Mouse (Mus musculus) heart, postnatal 36 days (tissue): ENCODE measurements around the gene Nabp1. TPM values are rescaled to one million over a fixed set of nuclear protein-coding genes. Genes with fewer than 3 reads are reported as not detected.

Source experiments
- DNase-seq, 2 experiments: peaks; one replicate each; pipeline ENCODE4 v3.0.0; 2021 to 2022
- intact Hi-C: fragments of 180-260 bp; cut with DNase I; formaldehyde crosslinking; loops from one replicate; pipeline ENCODE4 v1.15.1; 2025
- total RNA-seq, 2 experiments: library from RNA; stranded (reverse); gene quantifications; 2 replicates each; pipeline ENCODE4 v1.2.3; 2021

Nabp1 gene
- total RNA-seq: 10 to 100 TPM; 42.7 to 50.3 TPM

GRCm38 (mm10) chr1:51478262-51479026, at the start of gene Nabp1:
TSS of gene Nabp1 (minus strand) at chr1:51478425.
- intact Hi-C loops: loop anchor here (2.0 to 10.0 kb wide), 3 partner anchors 36 to 756 kb away; partner anchors contain the start of gene Gls
- peak; percentile 100 for DNase-seq

DNA sequence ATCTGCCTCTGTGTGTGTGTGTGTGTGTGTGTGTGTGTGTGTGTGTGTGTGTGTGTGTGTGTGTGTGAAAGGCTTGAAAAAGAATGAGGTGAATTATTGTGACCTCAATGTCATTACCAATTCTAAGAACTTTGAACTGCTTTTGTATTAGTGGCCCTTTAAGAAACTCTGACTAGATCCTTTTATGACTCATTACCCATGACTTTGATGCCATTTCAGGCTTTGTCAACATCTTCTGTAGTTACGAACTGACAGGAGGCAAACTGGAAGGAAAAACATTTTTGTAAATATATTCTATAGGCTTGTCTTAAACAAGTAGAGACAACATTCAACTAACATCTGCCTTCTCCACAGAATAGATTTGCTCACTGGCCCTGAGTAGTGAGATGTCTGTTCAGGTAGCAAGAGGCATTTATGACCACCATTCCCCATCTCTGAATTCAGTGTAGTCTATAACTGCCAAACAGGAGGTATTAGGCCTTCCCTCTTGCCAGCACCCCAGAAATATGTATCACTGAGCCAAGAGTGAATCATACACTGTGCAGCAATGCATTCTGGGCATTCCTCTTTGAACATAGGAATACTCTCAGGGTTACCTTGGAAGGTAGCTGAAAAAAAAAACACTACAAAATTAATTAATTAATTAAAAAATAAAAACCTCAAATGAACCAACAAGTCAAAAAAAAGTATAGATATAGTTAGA, 47.5 kb upstream of the Nabp1 start:
- intact Hi-C loops: no loop called here
- DNase-seq: no peak

DNA sequence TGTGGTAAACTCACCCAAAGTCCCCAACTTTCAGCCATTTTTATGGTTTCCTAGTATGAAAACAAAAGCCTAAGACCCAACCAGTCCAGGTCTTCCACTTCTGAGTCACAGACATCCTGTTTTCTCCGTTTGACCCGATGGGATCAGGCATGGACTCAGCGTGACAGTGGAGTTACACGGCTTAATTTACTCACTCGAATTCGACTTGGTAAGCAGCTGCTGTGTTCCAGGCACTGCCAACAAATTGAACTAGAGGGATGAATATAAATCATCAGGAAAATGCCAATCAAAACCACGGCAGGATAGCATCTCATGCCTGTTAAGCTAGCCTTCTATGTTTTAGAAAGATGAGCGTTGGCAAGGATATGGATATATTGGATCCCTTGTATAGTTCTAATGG, 43.4 kb upstream of the Nabp1 start:
- intact Hi-C loops: no loop called here
- no peak for DNase-seq

DNA sequence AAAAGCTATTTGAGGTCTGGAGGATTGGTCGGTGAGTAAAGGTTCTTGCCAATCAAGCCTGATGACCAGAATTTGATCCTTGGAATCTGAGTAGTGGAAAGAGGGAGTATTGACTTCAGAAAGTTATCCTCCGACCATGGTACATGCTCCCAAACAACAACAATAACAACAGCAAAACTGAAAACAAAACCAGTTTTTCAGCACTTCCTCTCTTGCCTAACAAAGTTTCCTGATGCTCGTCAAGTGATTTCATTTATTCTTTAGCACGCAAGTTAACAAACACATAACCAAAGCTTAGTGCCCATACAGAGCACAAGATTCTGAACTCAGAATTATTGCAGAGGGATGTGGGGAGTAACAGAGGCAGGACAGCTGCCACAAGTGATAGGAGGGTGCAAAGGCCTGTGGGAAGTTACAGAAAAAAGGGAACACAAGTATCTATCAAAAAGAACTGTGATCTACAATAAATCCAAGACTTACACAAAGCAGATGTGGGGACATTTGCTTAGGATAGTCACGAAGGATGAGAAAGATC, 42.1 kb upstream of the Nabp1 start:
- no peak for DNase-seq
- intact Hi-C loops: no loop called here

DNA sequence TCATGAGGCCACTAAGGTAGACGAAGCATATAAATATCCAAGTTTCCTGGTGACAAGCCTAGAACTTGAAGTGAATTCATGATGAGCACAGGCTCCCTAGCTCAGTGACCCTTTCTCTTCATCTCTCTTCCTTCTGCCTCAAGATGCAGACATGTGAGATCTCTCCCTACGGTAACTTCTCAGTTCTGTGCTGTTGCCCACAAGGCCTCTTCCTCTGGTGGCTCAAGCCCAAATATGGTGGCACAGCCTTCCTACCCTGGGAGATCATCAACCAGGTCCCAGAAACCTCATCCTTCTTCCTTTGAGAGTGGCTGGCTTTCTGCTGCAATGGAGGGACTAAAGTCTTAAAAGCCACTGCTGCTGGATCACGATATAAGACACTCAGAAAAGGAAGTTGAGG, 40.9 kb upstream of the Nabp1 start:
- intact Hi-C loops: no loop called here
- DNase-seq: no peak

- DNase-seq: no peak
- intact Hi-C loops: loop anchor here (2.0 kb wide), 1 partner anchor 37 kb away; the partner anchor contains the start of gene Nabp1
Observed at GRCm38 (mm10) chr1:51515625-51516024, 37.4 kb upstream of the Nabp1 start.

- intact Hi-C loops: loop anchor here (2.0 kb wide), 1 partner anchor 36 kb away; the partner anchor contains the start of gene Nabp1
- peak in 1 of 2 experiments; percentile 18 for DNase-seq
Observed at GRCm38 (mm10) chr1:51515041-51515440, 36.8 kb upstream of the Nabp1 start.

GRCm38 (mm10) chr1:51514379-51514778, 36.2 kb upstream of the Nabp1 start:
- intact Hi-C loops: loop anchor here (2.0 kb wide), 1 partner anchor 36 kb away; the partner anchor contains the start of gene Nabp1

GRCm38 (mm10) chr1:51513059-51513713, 35.0 kb upstream of the Nabp1 start:
- DNase-seq: no peak
- intact Hi-C loops: no loop called here

More at GRCm38 (mm10) chr1:51514379-51514778, 36.2 kb upstream of the Nabp1 start:
- no peak for DNase-seq

GRCm38 (mm10) chr1:51512326-51512725, 34.1 kb upstream of the Nabp1 start:
- no peak for DNase-seq
- intact Hi-C loops: no loop called here

DNA sequence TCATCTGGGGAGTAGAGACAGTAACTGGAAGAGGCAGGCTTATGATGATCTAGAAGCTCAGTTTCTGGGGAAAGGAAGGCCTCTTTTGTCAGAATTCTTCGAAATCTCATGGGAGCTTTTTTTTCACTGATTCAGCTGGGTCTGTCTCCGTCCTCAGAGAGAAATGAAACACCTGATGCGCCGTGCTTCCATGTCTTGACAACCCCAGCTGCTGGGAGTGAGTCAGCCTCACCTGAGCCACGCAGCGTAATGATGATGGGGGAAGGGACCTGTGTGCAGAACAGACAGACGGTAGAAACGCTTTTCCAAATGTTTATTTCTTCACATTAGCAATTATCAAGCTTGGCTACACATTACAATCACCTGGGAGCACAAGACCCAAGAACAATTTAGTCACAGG, 31.6 kb upstream of the Nabp1 start:
- no peak for DNase-seq
- intact Hi-C loops: no loop called here

- intact Hi-C loops: no loop called here
- no peak for DNase-seq
Observed at GRCm38 (mm10) chr1:51509083-51509482, 30.9 kb upstream of the Nabp1 start.

DNA sequence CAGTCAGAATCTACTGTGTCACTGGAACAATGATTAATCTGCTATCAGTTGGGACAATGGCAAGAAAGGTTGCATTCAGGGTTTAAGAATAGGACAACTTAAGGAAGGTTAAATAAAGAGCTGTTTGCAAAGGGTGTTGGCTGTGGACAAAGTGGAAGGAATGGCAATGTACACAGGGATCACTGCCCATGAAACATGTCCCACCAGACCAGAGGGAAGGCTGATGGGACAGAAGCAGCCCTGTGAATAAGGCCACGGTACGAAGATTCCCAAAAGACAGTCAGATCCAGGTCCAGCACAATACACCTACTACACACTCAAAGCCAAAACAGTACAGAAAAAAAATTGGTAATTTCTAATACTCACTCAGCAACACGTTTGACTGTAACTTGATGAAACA, 30.3 kb upstream of the Nabp1 start:
- intact Hi-C loops: no loop called here
- no peak for DNase-seq

GRCm38 (mm10) chr1:51507436-51507835, 29.2 kb upstream of the Nabp1 start:
- intact Hi-C loops: no loop called here
- no peak for DNase-seq

- intact Hi-C loops: no loop called here
- no peak for DNase-seq
Observed at GRCm38 (mm10) chr1:51506236-51506635, 28.0 kb upstream of the Nabp1 start.

- DNase-seq: no peak
- intact Hi-C loops: no loop called here
Observed at GRCm38 (mm10) chr1:51505632-51506031, 27.4 kb upstream of the Nabp1 start.

GRCm38 (mm10) chr1:51503055-51503454, 24.8 kb upstream of the Nabp1 start:
- intact Hi-C loops: no loop called here
- DNase-seq: no peak

GRCm38 (mm10) chr1:51502353-51502752, 24.1 kb upstream of the Nabp1 start:
- no peak for DNase-seq
- intact Hi-C loops: no loop called here

DNA sequence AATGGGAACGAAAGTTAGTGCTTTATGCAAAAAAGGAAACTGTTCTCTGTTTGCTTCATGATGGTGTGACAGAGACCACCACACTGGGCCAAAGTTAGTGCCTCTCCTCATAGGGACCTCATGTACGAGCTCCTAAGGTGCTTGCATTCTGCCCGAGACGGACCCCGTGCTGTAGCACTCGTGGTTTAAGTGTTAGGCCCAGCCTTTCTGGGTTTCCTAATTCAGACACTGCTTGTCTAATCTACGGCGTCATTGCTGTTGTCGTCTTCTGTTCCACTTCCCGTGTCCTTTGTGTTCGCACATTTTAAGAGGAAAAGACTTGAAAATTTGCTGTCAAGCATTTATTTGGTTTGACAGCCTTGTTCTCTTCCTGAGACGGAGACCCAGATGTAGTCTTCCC, 23.0 kb upstream of the Nabp1 start:
- no peak for DNase-seq
- intact Hi-C loops: no loop called here

DNA sequence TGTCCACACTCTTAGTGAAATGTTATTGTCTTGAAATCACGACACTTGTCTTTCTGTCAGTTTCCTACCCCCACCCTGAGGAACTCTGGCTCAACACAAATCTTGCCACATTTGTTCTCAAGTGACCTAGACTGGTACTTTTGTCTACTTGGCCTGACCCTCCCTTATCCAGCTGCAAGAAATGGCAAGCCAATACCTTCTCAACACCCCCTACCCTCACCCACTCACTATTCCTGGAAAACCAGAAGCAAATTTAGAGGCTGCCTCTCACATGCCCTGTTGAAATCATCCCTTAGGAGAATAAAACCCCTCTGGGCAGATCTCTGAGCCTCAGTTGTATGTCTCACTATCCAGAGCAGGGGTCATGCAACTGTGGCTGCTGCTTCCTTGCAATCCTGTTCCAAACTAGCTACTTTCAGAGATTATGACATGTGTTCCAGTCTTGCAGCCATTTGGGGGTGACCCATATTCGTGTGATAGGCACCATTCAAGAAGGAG, 20.4 kb upstream of the Nabp1 start:
- DNase-seq: no peak
- intact Hi-C loops: no loop called here

- intact Hi-C loops: no loop called here
- DNase-seq: no peak
Observed at GRCm38 (mm10) chr1:51496163-51496562, 17.9 kb upstream of the Nabp1 start.
